In genomic region chr3:90266901-90267775, GRCm38 (mm10) we compare ENCODE assay signal across 10 mouse cellular contexts. TPM values are rescaled to one million over a fixed set of nuclear protein-coding genes. Genes with fewer than 3 reads are reported as not detected.
DNase-seq lines count a peak whose midpoint lies in the region; ATAC-seq and TF ChIP-seq lines count a peak whose summit lies in the region.
"Had no signal": no experiment of that assay in that cellular context is flagged by ENCODE, and none has a peak within 500 bp of the region (broad histone marks: within the 10 kb centered on the region; RNA-seq: fewer than 3 reads in every experiment).

No protein-coding gene starts in this region.

- no peak for TF ChIP-seq CTCF in CH12.LX (conservative IDR thresholded peaks at IDR 0.05 in 1 of 2, IDR thresholded peaks at IDR 0.05 in 1 of 2; ENCODE audit: low read depth in 2 of 2, low read length in 2 of 2)
- TF ChIP-seq CTCF in bone marrow, adult 2 months (IDR thresholded peaks at IDR 0.05; ENCODE audit: control insufficient read depth, insufficient read depth, low read length), result no peak

- peak overlapping the region; percentile 95; the same call in 1 of the 2 replicates for H3K9ac ChIP-seq in hindbrain, embryonic 14.5 days
- no peak overlapping the region for H3K9ac ChIP-seq in hindbrain, embryonic 12.5 days
- peak overlapping the region; percentile 97 for H3K9ac ChIP-seq in CH12.LX (ENCODE audit: insufficient read depth, low read depth)

- H3K4me1 ChIP-seq in hindbrain, embryonic 14.5 days (replicated peaks; ENCODE audit: control insufficient read depth, insufficient read depth, low read length), result peaks cover 12% of the 10 kb centered on the region
- peaks cover 14% of the 10 kb centered on the region for H3K4me1 ChIP-seq in hindbrain, embryonic 12.5 days
- peaks cover 28 to 46% of the 10 kb centered on the region in 2 experiments for H3K4me1 ChIP-seq in CH12.LX (ENCODE audit: control insufficient read depth in 1 of 2, insufficient read depth in 2 of 2)
- H3K4me1 ChIP-seq in bone marrow, adult 2 months (ENCODE audit: control insufficient read depth, insufficient read depth, low read length), result peaks cover 3% of the 10 kb centered on the region; the same call in 1 of the 2 replicates

- no peaks in the 10 kb centered on the region for H3K9me3 ChIP-seq in hindbrain, embryonic 14.5 days (ENCODE audit: control insufficient read depth, low read length)
- H3K9me3 ChIP-seq in hindbrain, embryonic 12.5 days (replicated peaks), result no peaks in the 10 kb centered on the region
- no peaks in the 10 kb centered on the region for H3K9me3 ChIP-seq in CH12.LX (replicated peaks; ENCODE audit: low read length)
- H3K9me3 ChIP-seq: hindbrain, embryonic 15.5 days had no signal

- TF ChIP-seq EP300 in CH12.LX (IDR thresholded peaks at IDR 0.05; ENCODE audit: low read length), result no peak

- H3K79me2 ChIP-seq in CH12.LX (replicated peaks; ENCODE audit: control insufficient read depth, extremely low read depth, insufficient read depth, poor library complexity, severe bottlenecking) (peaks cover 28% of the 10 kb centered on the region), macrophage (ENCODE audit: inconsistent target) (peaks cover 49% of the 10 kb centered on the region)

- H3K4me3 ChIP-seq in hindbrain, embryonic 14.5 days (replicated peaks; ENCODE audit: low read length), result no peak overlapping the region
- no peak overlapping the region for H3K4me3 ChIP-seq in hindbrain, embryonic 12.5 days
- H3K4me3 ChIP-seq in CH12.LX (replicated peaks in 1 of 3; ENCODE audit: low read depth in 2 of 3, low read length in 2 of 3, poor library complexity in 1 of 3) (peak overlapping the region; percentile 76 to 92 (median 90)), macrophage (ENCODE audit: inconsistent target) (peak overlapping the region; percentile 79)
- peak overlapping the region; percentile 69 for H3K4me3 ChIP-seq in bone marrow, adult 2 months (replicated peaks; ENCODE audit: control insufficient read depth, low read depth, low read length)

- no peak overlapping the region for H3K27ac ChIP-seq in hindbrain, embryonic 14.5 days
- H3K27ac ChIP-seq in hindbrain, embryonic 12.5 days, result no peak overlapping the region
- H3K27ac ChIP-seq in CH12.LX (ENCODE audit: insufficient read depth, low read depth) (peak overlapping the region; percentile 98), macrophage (peak overlapping the region; percentile 98)
- peak overlapping the region; percentile 99 for H3K27ac ChIP-seq in bone marrow, adult 2 months (ENCODE audit: control insufficient read depth, insufficient read depth, low read depth, low read length, poor library complexity)

- no peaks in the 10 kb centered on the region for H3K27me3 ChIP-seq in hindbrain, embryonic 14.5 days (ENCODE audit: control insufficient read depth, insufficient read depth, low read length)
- no peaks in the 10 kb centered on the region for H3K27me3 ChIP-seq in hindbrain, embryonic 12.5 days
- no peaks in the 10 kb centered on the region for H3K27me3 ChIP-seq in CH12.LX (replicated peaks)
- H3K27me3 ChIP-seq: hindbrain, embryonic 15.5 days had no signal

- no peak for TF ChIP-seq RAD21 in CH12.LX (IDR thresholded peaks at IDR 0.05; ENCODE audit: low read depth, low read length)

- H3K4me2 ChIP-seq in hindbrain, embryonic 14.5 days (replicated peaks), result peak overlapping the region; percentile 78
- no peak overlapping the region; the same call in 1 of the 2 replicates for H3K4me2 ChIP-seq in hindbrain, embryonic 12.5 days (replicated peaks)
- peak overlapping the region; percentile 63 for H3K4me2 ChIP-seq in CH12.LX (ENCODE audit: insufficient read depth, low read depth, poor library complexity, severe bottlenecking)

- peaks cover 32% of the 10 kb centered on the region for H3K36me3 ChIP-seq in hindbrain, embryonic 14.5 days (replicated peaks; ENCODE audit: control insufficient read depth, insufficient read depth)
- H3K36me3 ChIP-seq in hindbrain, embryonic 12.5 days, result peaks cover 23% of the 10 kb centered on the region
- H3K36me3 ChIP-seq in CH12.LX (replicated peaks in 1 of 2; ENCODE audit: control insufficient read depth in 1 of 2, insufficient read depth in 1 of 2, low read length in 1 of 2), result peaks cover 57 to 69% of the 10 kb centered on the region in 2 experiments
- peaks cover 54% of the 10 kb centered on the region for H3K36me3 ChIP-seq in macrophage (ENCODE audit: inconsistent target)

- DNase-seq in hindbrain, embryonic 14.5 days (ENCODE audit: low spot score), result no peak
- DNase-seq in CH12.LX (ENCODE audit: extremely low read depth), result no peak
- no peak for DNase-seq in embryo, embryonic 11 days
- DNase-seq in layer of hippocampus, postnatal 14 days (ENCODE audit: low spot score in 2 of 2), result no peak
- no peak for DNase-seq in frontal cortex, postnatal 10 days (ENCODE audit: low spot score in 2 of 2)

- ATAC-seq in hindbrain, embryonic 14.5 days (ENCODE audit: low FRiP score), result no peak
- ATAC-seq in hindbrain, embryonic 12.5 days (ENCODE audit: low FRiP score), result no peak

- in situ Hi-C loops in CH12.LX (cut with MboI; ENCODE audit: low pct_ligation_motif_present, low pct_unique_long_range_greater_than_20kb, low sequenced_read_pairs), result no loop called here

- dilution Hi-C loops in CH12.LX (cut with MboI; ENCODE audit: extremely low pct_ligation_motif_present, extremely low pct_unique_long_range_greater_than_20kb, low sequenced_read_pairs), result no loop called here

- WGBS in hindbrain, embryonic 14.5 days, result 94% methylated on average over 20 of the region's 20 CpGs
- WGBS in hindbrain, embryonic 12.5 days, result 92% methylated on average over 20 of the region's 20 CpGs
- 51% methylated on average over 20 of the region's 20 CpGs for WGBS in bone marrow, adult 2 months
- 60% methylated on average over 19 of the region's 20 CpGs for WGBS in macrophage (ENCODE audit: missing documents)

- no peak for TF ChIP-seq POLR2A in CH12.LX (IDR thresholded peaks at IDR 0.05; ENCODE audit: low read depth, low read length)
- no peak for TF ChIP-seq POLR2A in bone marrow, adult 2 months (IDR thresholded peaks at IDR 0.05; ENCODE audit: borderline replicate concordance, control insufficient read depth, low read depth, low read length)

RNA-seq across cellular contexts. Expression of gene Dennd4b, which starts 2.2 kb away (rescaled TPM):
- 7.1 and 8.9 TPM in 2 replicates for polyA plus RNA-seq in hindbrain, embryonic 14.5 days (2014; fragmentation: Nextera tagmentation; extraction: Ambion mirVana)
- polyA plus RNA-seq in hindbrain, embryonic 12.5 days (2016; fragmentation: Nextera tagmentation; extraction: Ambion mirVana), result 6.2 and 6.7 TPM in 2 replicates
- total RNA-seq in CH12.LX (2012; rRNA removed) (27.8 and 28.1 TPM in 2 replicates), CH12.LX (2014; rRNA removed) (9.4 and 9.8 TPM in 2 replicates)
- polyA plus RNA-seq in CH12.LX (2012; ENCODE audit: insufficient read length, low read depth) (34.4 and 45.3 TPM in 2 replicates), macrophage (2018) (25.4 to 40.1 TPM (median 34.8 TPM) in 3 replicates)
- polyA plus RNA-seq in bone marrow, adult 2 months (2011; ENCODE audit: insufficient read depth, insufficient read length, low replicate concordance, missing spikeins), result 24.7 and 68.6 TPM in 2 replicates
- 100 to 1,000 TPM; 169 to 514 (median 283) TPM for total RNA-seq in macrophage (2018; cell fraction: chromatin; rRNA removed)
- 10 to 100 TPM; 38.9 to 75.0 (median 53.6) TPM for total RNA-seq in macrophage (2018; cell fraction: cytosol; rRNA removed)
- total RNA-seq in macrophage (2018; cell fraction: nucleus; rRNA removed), result 100 to 1,000 TPM; 112 to 289 (median 167) TPM
- 10 to 100 TPM; 22.4 to 24.4 TPM for total RNA-seq in layer of hippocampus, postnatal 14 days (2021)

RNA-seq across cellular contexts. Expression of gene Crtc2, which starts 13.2 kb away (rescaled TPM):
- 10.1 and 10.5 TPM in 2 replicates for polyA plus RNA-seq in hindbrain, embryonic 14.5 days (2014; fragmentation: Nextera tagmentation; extraction: Ambion mirVana)
- polyA plus RNA-seq in hindbrain, embryonic 12.5 days (2016; fragmentation: Nextera tagmentation; extraction: Ambion mirVana), result 20.5 and 25.8 TPM in 2 replicates
- total RNA-seq in CH12.LX (2012; rRNA removed) (13.5 and 14.1 TPM in 2 replicates), CH12.LX (2014; rRNA removed) (5.4 and 6.1 TPM in 2 replicates)
- polyA plus RNA-seq in CH12.LX (2012; ENCODE audit: insufficient read length, low read depth) (62.1 and 69.8 TPM in 2 replicates), macrophage (2018) (15.7 to 39.3 TPM (median 26.5 TPM) in 3 replicates)
- polyA plus RNA-seq in bone marrow, adult 2 months (2011; ENCODE audit: insufficient read depth, insufficient read length, low replicate concordance, missing spikeins), result 45.5 and 67.3 TPM in 2 replicates
- 100 to 1,000 TPM in 23 of 26 experiments, 10 to 100 TPM in 3; 91.2 to 489 (median 146) TPM for total RNA-seq in macrophage (2018; cell fraction: chromatin; rRNA removed)
- 10 to 100 TPM; 25.7 to 61.7 (median 31.1) TPM for total RNA-seq in macrophage (2018; cell fraction: cytosol; rRNA removed)
- total RNA-seq in macrophage (2018; cell fraction: nucleus; rRNA removed), result 100 to 1,000 TPM in 16 of 26 experiments, 10 to 100 TPM in 10; 53.4 to 348 (median 110) TPM
- total RNA-seq in layer of hippocampus, postnatal 14 days (2021), result 10 to 100 TPM; 32.4 to 33.6 TPM

RNA-seq across cellular contexts. Expression of gene Slc39a1, which starts 19.2 kb away (rescaled TPM):
- 42.9 and 48.0 TPM in 2 replicates for polyA plus RNA-seq in hindbrain, embryonic 14.5 days (2014; fragmentation: Nextera tagmentation; extraction: Ambion mirVana)
- 46.8 and 46.9 TPM in 2 replicates for polyA plus RNA-seq in hindbrain, embryonic 12.5 days (2016; fragmentation: Nextera tagmentation; extraction: Ambion mirVana)
- total RNA-seq in CH12.LX (2012; rRNA removed) (42.2 and 44.4 TPM in 2 replicates), CH12.LX (2014; rRNA removed) (22.9 and 23.8 TPM in 2 replicates)
- polyA plus RNA-seq in CH12.LX (2012; ENCODE audit: insufficient read length, low read depth) (40.4 and 40.7 TPM in 2 replicates), macrophage (2018) (169 to 236 TPM (median 174 TPM) in 3 replicates)
- polyA plus RNA-seq in bone marrow, adult 2 months (2011; ENCODE audit: insufficient read depth, insufficient read length, low replicate concordance, missing spikeins), result 11.6 and 29.3 TPM in 2 replicates
- 10 to 100 TPM; 21.3 to 81.5 (median 49.6) TPM for total RNA-seq in macrophage (2018; cell fraction: chromatin; rRNA removed)
- total RNA-seq in macrophage (2018; cell fraction: cytosol; rRNA removed), result 100 to 1,000 TPM; 151 to 283 (median 205) TPM
- 100 to 1,000 TPM; 138 to 261 (median 185) TPM for total RNA-seq in macrophage (2018; cell fraction: nucleus; rRNA removed)
- 10 to 100 TPM; 48.8 to 53.3 TPM for total RNA-seq in layer of hippocampus, postnatal 14 days (2021)

RNA-seq across cellular contexts. Expression of gene Creb3l4, which starts 23.8 kb away (rescaled TPM):
- polyA plus RNA-seq in hindbrain, embryonic 14.5 days (2014; fragmentation: Nextera tagmentation; extraction: Ambion mirVana), result 1.8 and 1.9 TPM in 2 replicates
- 4.8 and 5.3 TPM in 2 replicates for polyA plus RNA-seq in hindbrain, embryonic 12.5 days (2016; fragmentation: Nextera tagmentation; extraction: Ambion mirVana)
- total RNA-seq in CH12.LX (2012; rRNA removed) (0.25 and 0.89 TPM in 2 replicates), CH12.LX (2014; rRNA removed) (0.21 and 0.72 TPM in 2 replicates)
- polyA plus RNA-seq in CH12.LX (2012; ENCODE audit: insufficient read length, low read depth) (0.59 and 0.70 TPM in 2 replicates), macrophage (2018) (0.79 to 1.2 TPM (median 1.2 TPM) in 3 replicates)
- polyA plus RNA-seq in bone marrow, adult 2 months (2011; ENCODE audit: insufficient read depth, insufficient read length, low replicate concordance, missing spikeins), result not detected in 2 replicates
- 1 to 10 TPM; 1.1 to 8.5 (median 2.2) TPM for total RNA-seq in macrophage (2018; cell fraction: chromatin; rRNA removed)
- total RNA-seq in macrophage (2018; cell fraction: cytosol; rRNA removed), result 1 to 10 TPM in 22 of 26 experiments, under 1 TPM in 4; 0.65 to 1.7 (median 1.3) TPM
- 1 to 10 TPM in 24 of 26 experiments, under 1 TPM in 2; 0.83 to 6.9 (median 2.1) TPM for total RNA-seq in macrophage (2018; cell fraction: nucleus; rRNA removed)
- not detected for total RNA-seq in layer of hippocampus, postnatal 14 days (2021)
- total RNA-seq: neutrophil, adult 5-6 weeks had no signal

RNA-seq across cellular contexts. Expression of gene Gatad2b, which starts 25.8 kb away (rescaled TPM):
- polyA plus RNA-seq in hindbrain, embryonic 14.5 days (2014; fragmentation: Nextera tagmentation; extraction: Ambion mirVana), result 12.3 and 14.7 TPM in 2 replicates
- 14.2 and 17.1 TPM in 2 replicates for polyA plus RNA-seq in hindbrain, embryonic 12.5 days (2016; fragmentation: Nextera tagmentation; extraction: Ambion mirVana)
- total RNA-seq in CH12.LX (2012; rRNA removed) (8.9 and 10.0 TPM in 2 replicates), CH12.LX (2014; rRNA removed) (6.4 and 8.4 TPM in 2 replicates)
- polyA plus RNA-seq in CH12.LX (2012; ENCODE audit: insufficient read length, low read depth) (20.6 and 22.6 TPM in 2 replicates), macrophage (2018) (14.7 to 25.3 TPM (median 17.8 TPM) in 3 replicates)
- polyA plus RNA-seq in bone marrow, adult 2 months (2011; ENCODE audit: insufficient read depth, insufficient read length, low replicate concordance, missing spikeins), result 13.9 and 17.5 TPM in 2 replicates
- 10 to 100 TPM; 18.7 to 90.5 (median 71.1) TPM for total RNA-seq in macrophage (2018; cell fraction: chromatin; rRNA removed)
- 10 to 100 TPM; 20.2 to 43.0 (median 33.9) TPM for total RNA-seq in macrophage (2018; cell fraction: cytosol; rRNA removed)
- total RNA-seq in macrophage (2018; cell fraction: nucleus; rRNA removed), result 10 to 100 TPM; 23.0 to 95.0 (median 51.6) TPM
- 10 to 100 TPM; 92.7 to 96.5 TPM for total RNA-seq in layer of hippocampus, postnatal 14 days (2021)

Comparison
In these comparisons a context has a peak if more than half of its experiments do, and no peak if none do; other contexts are left out.
1. H3K27ac ChIP-seq: peak in CH12.LX (single experiment), bone marrow, adult 2 months (single experiment) and macrophage (single experiment); none in hindbrain, embryonic 14.5 days (single experiment) and hindbrain, embryonic 12.5 days (single experiment).
2. H3K4me3 ChIP-seq: peak in CH12.LX (3 of 3), bone marrow, adult 2 months (single experiment) and macrophage (single experiment); none in hindbrain, embryonic 14.5 days (single experiment) and hindbrain, embryonic 12.5 days (single experiment).